Mouse (Mus musculus) ES-Bruce4 (cell line): ENCODE results near the gene Glg1.
"Not testable (repeated sequence)": the region's sequence is repeated elsewhere in the genome, so short reads cannot be mapped to it uniquely, and the experiment has no call there.

Source experiments
- CTCF ChIP-seq: IDR thresholded peaks from one replicate; pipeline ENCODE4 v1.8.1; 2011; ENCODE audit warnings: low read depth, low read length
- EP300 ChIP-seq: IDR thresholded peaks from 2 replicates; pipeline ENCODE4 v1.6.1; 2011; ENCODE audit warnings: low read depth, low read length; ENCODE audit not compliant: insufficient read depth
- POLR2A ChIP-seq: IDR thresholded peaks from one replicate; pipeline ENCODE4 v1.8.1; 2011; ENCODE audit warnings: low read length; ENCODE audit not compliant: insufficient read depth

- not testable (repeated sequence) for TF ChIP-seq CTCF, POLR2A, EP300
Observed at GRCm38 (mm10) chr8:111144901-111145459, 114.0 kb downstream of the Glg1 start.
